Mouse (Mus musculus) bone marrow macrophage, adult 2 months (primary cell): ENCODE results near the gene 1700011L22Rik.

ENCODE experiments used
- CTCF ChIP-seq: IDR thresholded peaks from 2 replicates; pipeline ENCODE4 v1.5.1; 2012; ENCODE audit warnings: low read depth, mild to moderate bottlenecking, low read length, moderate library complexity
- POLR2A ChIP-seq: IDR thresholded peaks from 2 replicates; pipeline ENCODE4 v1.6.1; 2012; ENCODE audit warnings: mild to moderate bottlenecking, low read depth, low read length, borderline replicate concordance

DNA sequence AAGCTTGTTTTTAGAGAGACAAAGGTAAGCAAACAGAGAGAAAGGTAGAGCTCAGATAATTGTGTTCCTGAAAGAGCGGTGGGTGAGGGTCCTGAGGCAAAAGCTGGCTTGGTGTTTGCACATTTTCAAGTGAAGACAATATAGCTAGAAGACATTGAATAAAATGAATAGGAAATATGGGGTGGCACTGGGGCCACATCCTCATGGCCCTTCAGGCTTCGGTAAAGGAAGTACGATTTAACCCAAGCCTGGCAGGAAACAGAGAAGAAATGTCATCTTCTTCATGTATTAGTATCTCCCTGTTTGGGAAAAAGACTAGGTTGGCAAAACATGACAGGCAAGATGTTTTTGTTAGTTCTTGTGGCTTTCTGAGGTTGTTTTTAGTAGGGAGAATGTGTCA, 22.3 kb downstream of the 1700011L22Rik start:
- no peak for TF ChIP-seq POLR2A
- TF ChIP-seq CTCF: no peak
